Mouse (Mus musculus) left cerebral cortex, adult 8-10 months (tissue): ENCODE data around the gene Zfp786. TPM values are rescaled to one million over a fixed set of nuclear protein-coding genes. Genes with fewer than 3 reads are reported as not detected.

Source experiments
- DNase-seq, 2 experiments: peaks; one replicate each; pipeline ENCODE4 v3.0.0; 2022; ENCODE audit warnings: low spot score in 2 of 2
- total RNA-seq, 4 experiments: library from RNA; stranded (reverse); gene quantifications; 2 replicates each; pipeline ENCODE4 v1.2.4; 2022

The Zfp786 gene
- total RNA-seq, 4 experiments from 2014 or later, result 5.5 to 7.1 (median 6.1) TPM

DNA sequence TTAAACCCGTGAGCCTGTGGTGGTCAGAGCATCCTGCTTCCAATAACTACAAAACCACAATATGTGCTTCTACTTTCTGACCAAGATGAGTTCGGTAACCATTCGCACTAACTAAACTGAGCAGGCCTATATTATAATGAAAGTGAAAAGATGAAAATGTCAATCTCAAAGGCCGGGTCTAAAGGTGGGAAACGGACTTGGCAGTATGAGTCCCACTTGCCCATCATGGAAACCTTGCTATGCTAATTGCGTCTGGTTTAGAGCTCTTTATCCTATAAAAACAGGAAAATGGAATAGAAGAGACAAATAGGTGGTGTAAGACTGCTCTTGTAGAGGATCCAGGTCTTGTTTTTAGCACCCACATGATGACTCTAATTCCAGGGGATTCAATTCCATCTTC, 8.9 kb downstream of the Zfp786 start:
- DNase-seq, result no peak

DNA sequence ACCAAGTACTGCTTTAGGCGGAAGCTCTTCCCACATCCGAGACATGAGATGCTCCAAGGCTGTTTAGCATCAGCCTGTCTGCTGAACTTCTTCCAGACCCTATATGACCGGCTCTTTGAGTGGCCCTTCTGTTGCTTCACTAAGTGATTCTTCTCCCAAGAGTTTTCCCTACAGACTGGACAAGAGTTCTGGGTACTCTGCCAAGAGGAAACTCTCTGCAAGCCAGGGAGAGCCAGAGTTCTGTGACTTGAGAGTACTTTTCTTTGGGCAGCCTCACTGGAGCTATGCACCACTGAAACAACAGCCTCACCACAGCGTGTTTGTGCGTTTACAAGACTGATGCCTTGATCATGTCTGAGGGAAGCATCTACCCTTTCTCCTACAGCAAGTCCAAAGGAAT, 9.4 kb downstream of the Zfp786 start:
- DNase-seq, result no peak

DNA sequence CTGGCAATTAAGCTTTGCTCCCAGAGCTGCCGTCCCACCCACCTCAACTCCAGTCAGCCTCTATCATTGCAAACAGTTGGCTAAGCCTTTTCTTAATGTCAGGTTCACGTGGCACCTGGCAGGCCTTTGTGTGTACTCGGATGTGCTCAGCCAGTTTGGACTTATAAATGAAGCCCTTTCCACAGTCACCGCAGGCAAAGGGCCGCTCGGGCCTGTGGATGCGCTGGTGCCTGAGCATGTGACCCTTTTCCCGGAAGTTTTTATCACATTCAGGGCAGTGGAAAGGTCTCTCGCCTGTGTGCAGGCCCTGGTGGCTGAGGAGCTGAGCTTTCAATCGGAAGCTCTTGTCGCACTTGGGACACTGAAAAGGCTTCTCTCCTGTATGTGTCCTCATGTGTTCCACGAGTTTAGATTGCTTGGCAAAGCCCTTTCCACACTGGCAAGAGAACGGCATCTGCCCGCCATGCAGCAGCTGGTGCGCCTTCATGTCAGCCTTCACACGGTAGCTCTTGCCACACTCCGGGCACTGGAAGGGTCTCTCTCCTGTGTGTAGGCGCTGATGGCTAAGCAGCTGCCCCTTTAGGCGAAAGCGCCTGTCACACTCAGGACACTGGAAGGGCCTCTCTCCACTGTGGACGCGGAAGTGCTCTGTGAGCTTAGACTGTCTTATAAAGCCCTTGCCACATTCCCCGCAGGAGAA, 10.9 kb downstream of the Zfp786 start:
- no peak for DNase-seq

DNA sequence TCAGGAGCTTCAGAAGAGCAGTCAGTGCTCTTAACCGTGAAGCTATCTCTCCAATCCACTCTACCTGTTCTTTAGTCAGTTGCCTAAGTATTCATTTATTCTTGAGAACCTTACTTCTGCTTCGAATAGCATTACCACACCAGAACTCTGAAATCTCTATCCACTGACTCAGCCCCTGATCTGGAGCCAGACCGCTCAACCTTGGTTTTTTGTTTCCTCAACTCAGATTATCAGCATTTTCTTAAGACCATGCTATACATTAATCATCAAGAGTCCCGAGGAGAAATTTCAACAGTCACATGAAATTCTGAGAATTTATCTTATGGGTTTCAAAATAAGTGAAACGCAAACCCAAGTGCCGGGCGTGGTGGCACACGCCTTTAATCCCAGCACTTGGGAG, 11.9 kb downstream of the Zfp786 start:
- no peak for DNase-seq

DNA sequence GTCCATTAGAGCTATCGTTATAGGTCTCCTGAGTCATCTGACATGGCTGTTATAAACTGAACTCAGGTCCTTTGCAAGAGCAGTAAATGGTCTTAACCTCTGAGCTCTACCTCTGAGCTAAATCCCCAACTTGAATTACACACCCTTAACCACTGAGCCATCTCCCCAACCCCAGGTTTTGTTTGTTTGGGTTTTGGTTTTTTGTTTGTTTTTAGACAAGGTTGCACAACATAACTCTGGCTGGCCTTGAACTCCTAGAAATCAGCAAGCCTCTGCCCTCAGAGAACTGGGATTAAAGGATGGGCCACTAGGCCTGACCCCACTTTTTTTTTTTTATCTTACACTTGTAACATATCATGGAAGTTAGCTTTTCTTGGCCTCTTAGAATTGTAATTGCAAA, 14.5 kb downstream of the Zfp786 start:
- no peak for DNase-seq

DNA sequence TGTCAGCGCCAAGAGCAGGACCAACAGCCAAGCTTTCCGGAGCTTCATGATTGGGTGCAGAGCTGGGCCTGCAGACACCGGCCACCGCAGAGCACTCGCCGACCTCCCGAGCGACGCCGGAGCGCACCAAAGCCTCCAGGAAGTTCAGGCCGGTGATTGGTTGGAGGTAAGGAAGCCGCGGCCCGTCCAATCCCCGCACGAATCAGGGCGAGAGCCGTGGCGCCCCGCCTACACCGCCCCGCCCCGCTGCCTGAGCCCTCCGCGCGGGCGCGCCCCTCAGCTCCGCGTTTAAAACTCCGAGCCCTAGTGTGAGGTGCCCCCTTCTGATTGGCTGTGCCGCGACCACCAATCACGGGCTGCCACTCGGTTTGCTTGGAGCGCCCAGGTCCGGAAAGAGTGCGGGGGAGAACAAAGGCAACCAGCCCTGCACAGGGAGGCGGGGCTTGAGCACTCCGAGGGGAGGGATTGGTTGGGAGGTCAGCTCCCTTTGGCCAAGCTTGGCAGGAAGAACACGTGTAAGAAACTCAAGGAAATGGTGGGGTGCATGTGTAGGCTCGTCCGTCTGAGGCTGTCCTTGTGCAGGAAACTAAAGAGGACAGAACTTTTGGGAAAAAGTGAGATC, 17.3 kb downstream of the Zfp786 start, which contains the start of gene Pdia4:
Gene Pdia4 (minus strand): TSS at position 174 of the 622 bp plus-strand sequence.
- peak; percentile 95 to 97 for DNase-seq

DNA sequence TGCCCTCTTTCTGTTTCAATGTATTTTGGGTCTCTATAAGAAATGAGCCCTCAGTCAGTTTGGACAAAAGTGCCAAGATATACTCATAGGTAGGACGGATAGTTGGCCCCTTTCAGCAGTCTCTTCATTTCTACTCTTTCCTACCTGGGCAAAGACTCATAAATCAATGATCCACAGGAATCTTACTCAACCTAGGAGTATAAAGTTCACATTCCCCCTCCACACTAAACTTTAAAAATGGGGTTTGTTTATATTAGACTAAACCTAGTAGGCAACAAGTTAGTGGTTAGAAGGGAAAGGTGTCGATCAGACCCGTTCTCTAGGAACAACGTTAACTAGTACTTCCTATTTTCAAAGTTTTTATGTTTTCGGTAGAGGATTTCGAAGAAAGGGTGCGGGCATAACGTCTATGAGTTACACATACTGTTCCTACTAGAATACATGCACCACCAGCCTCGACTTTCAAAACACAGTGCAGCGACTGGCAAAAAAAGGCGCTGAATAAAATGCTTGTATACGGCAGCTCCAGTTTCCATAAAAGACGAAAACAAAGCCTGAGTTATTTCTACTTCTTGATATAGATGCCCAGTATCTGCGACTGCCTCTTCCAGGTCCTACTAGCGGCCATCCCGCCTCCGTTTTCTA, 18.3 kb downstream of the Zfp786 start:
- no peak for DNase-seq

DNA sequence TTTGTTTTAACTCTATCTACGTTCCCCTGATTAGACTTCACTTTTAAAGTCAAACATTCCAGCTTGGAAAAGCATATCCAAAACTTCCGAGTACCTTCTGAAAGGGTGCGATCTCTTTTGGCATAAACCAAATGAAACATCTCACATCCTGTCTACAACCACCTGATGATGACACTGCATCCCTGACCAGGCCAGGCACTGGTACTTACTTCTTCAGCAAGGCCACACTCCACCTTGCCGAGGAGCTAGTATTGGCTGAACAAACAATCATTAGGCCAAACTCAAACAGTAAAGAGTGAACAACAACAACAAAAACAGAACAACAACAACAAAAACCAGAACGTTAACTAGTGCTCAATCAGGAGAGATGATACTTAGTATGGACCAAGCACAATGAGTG, 19.3 kb downstream of the Zfp786 start:
- DNase-seq, result no peak

DNA sequence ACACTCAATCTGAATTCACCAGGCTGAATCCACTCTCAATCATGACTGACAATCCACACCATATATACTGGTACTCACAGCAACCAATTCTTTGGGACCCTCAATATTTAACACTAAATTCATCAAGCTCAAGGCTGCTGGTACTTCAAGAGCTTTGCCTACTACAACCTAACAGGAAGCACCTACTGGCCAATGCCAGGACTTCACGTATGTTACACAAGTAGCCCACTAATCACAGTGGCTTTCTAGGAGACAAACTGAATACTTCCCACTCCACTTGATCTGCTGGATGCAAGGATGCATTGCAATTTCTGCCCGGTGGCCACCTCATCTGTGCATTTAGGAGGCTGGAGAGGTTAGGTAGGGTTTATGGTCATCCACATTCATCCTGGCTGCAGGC, 20.5 kb downstream of the Zfp786 start:
- no peak for DNase-seq

DNA sequence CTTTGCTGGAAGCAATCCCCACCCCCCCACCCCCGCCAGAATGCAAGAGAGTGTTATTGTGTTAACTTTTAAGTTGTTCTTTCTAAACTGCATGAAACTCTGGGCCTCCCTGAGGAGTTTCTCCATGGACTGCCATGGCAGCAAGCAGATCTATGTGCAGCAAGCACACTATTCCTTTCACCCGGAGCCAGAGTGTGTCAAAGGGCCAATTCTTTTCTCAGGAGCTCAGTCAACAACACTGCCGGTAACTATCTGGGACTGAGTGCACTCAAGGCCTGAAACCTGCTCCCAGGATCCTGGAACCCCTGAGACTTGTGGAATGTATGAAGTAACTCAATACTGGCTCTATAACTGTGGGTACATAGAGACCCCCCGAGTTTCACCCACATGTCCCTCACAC, 21.6 kb downstream of the Zfp786 start:
- no peak for DNase-seq

DNA sequence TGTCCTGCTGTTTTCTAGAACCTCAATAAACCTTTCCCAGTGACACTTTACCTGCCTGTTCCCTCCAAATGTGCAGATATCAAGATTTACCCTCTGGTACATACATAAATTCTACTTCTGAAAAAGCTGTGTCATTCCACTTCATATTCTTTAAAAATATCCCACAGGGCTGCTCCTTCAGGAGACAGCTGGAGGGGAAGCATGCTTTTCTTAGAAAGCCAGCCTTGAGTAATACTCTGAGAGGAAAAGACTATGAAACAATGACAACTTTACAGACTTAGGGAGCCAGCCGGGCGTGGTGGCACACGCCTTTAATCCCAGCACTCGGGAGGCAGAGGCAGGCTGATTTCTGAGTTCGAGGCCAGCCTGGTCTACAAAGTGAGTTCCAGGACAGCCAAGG, 22.1 kb downstream of the Zfp786 start:
- no peak for DNase-seq

DNA sequence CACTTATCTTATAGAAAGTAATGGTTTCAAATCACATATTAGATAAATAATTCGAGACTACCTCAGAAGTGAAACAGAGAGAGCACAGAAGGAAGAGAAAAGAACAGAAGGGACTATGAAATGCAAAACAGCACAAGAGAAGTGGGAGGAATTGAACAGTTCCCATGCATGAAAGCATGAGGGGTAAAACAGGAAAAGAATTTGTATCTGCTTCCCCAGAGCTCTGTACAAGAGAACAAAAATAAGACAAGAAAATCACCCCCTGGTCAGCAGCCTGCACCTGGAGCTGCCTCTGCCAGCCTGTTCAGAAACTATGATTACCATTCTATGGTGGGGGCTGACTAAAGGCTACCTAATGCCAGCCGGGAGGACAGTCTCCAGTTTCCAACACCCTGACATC, 23.2 kb downstream of the Zfp786 start:
- DNase-seq, result no peak

DNA sequence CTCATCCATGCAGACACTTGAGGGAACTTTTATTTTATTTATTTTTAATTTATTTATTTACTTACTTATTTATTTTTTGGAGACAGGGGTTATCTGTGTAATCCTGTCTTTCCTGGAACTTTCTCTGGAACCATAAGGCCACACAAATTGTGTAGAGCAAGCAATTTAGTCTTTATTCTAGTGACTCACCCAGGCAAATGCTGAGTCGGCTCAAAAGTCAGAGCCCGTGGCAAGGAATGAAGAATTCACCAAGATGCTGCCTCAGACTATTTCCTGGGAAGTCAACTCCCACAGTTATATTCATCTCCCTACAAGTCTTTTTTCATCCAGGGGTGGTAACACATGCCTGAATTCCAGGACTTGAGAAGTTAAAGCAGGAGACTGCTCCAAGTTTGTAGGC, 25.1 kb downstream of the Zfp786 start:
- no peak for DNase-seq

DNA sequence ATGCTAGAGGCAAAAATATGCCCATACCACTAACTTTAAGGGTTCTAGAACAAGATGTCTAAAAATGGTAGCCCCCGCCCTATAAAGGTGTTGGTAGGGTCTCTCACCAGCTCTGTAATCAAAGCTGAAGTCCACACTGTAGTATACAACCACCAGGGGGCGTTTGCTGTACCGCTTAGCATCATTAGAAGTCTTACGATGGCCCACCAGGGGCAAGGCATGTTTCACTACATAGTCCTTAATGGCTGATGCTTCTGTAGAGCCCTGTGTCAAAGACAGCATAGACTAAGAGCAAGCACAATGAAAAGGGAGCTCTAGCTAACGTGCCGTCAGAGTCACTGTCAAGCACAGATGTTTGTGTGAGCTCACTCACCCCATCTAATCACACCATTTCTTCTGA, 31.6 kb downstream of the Zfp786 start:
- DNase-seq, result no peak

DNA sequence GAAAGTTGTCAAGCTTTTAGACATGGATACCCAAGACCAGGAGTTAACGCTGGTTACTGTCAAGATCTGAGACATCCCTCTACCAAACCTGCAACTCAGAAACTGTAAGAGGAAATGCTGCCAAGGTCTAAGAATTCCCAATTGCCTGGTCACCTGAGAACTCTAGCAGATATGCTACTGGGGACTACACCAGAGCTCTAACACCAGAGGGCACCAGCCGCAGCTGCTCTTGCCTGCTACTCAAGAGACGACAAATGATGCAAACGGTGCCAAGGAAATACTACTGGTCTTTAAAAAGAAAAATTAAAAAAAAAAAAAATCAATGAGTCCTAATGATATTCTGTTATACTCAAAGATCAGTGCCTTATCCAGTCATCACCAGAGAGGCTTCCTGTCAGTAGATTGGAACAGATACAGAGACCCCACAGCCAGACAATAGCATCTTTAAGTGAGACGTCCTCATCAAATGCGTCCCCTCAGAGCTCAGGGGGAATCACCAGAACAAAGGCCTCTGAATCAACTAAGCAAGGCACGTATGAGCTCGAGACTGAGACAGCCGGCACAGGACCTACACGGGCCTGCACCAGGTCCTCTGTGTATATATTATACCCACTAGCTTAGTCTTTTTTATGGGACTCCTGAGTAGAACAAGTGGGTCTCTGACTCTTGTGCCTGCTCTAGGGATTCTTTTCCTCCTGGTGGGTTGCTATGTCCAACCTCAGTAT, 36.4 kb downstream of the Zfp786 start:
- DNase-seq, result no peak

DNA sequence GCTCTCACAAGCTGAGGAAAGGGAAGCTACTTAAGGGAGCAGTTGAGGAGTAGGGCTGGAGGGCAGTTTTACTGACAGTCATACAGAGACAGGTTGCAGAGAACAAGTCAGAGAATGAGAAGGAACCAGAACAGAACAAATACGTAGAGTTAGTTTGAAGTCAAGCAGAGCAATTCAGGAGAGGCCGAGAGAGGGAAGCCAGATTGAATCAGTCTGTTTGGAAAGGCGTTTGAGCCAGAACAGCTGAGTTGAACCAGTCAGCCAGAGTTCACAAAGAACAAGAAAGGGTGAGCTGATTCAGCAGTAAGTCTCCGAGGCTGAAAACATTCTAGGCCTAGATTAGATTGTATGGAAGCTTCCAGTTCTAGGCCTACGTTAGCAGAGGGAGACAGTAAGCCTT, 37.4 kb downstream of the Zfp786 start:
- no peak for DNase-seq

DNA sequence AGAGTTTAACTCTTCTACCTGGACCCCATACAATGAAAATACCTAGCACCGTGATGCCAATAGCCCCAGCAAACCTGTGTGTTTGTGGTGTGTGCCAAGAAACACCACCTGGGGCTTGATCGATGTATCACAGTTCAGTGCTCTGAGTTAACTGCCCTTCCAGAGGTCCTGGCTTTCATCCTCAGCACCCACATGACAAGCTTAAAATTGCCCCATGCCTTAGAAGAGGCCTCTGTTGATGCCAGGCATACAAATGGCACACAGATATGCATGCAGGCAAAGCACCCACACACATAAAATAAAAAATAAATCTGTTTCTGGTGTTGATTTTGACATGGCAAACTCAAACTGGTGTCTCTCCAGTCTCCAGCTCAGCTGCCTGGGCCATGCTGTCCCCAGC, 38.1 kb downstream of the Zfp786 start:
- no peak for DNase-seq

DNA sequence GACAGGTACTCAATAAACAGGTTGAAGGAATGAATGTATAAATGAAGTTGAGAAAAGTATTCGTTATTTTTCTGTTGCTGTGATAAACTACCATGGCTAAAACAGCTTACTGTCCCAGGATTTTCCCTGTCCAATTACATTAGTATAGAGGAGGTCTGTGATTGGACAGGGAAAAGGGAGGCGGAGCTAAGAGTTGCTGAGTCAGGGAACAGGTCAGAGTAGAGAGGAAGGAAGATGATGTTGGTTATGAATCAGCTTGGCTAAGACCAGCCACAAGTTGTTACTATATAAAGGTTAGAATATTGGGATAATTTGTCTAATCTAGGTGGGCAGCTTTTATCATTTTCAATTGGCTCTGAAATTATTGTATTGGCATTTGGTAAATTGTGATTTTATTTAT, 39.9 kb downstream of the Zfp786 start:
- no peak for DNase-seq

DNA sequence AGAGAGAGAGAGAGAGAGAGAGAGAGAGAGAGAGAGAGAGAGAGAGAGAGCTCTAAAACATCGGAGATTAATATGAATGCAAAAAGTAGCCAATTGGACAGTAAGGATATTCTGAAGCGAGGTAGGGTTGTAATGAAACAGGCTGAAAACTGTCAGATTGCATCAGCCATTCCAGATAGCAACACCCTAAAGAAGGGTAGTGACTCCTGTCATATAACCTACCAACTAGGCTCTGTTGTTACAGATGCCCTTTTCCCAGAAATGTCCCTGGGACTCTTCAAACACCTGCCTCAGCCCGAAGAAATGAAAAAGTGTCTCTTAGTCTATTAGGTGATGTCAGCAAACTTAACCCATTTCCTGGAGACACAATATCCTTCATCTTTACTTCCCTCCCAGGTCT, 41.8 kb downstream of the Zfp786 start:
- DNase-seq, result no peak

DNA sequence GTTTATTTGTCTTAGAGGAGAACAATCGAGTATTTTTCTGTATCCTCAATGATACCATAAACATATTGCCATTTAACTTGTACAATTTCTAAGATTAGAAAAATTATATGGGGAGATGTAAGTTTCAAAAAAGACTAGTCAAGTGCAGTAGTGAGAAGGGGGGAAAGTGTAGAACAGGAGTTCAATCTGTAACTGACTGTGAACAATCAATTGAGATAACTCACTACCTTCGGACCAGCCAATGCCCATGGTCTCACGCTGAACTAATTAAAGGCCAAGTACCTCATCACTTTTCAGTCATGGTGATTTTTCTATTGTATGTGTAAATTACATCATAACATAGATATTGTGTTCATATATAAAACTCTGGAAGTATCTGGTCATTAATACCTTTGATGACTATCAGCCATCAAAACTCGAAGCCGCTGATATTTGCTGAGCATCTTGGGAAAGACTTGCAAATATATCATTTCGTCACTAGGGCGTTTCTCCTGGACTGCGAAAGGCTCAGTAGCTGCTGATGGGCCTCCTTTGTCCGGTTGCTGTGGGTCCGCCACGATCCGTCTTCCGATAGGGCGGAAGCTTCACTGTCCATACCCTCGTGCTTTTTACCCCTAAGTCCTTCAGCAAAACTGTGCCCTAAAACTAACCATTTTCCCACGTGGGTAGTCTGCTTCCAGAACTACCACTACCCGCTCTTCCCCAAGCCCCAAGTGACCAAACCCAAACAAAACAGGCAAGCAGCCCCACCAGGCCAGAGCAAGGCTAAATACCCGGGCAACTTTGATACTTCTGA, 42.5 kb downstream of the Zfp786 start:
- DNase-seq, result peak; percentile 84

DNA sequence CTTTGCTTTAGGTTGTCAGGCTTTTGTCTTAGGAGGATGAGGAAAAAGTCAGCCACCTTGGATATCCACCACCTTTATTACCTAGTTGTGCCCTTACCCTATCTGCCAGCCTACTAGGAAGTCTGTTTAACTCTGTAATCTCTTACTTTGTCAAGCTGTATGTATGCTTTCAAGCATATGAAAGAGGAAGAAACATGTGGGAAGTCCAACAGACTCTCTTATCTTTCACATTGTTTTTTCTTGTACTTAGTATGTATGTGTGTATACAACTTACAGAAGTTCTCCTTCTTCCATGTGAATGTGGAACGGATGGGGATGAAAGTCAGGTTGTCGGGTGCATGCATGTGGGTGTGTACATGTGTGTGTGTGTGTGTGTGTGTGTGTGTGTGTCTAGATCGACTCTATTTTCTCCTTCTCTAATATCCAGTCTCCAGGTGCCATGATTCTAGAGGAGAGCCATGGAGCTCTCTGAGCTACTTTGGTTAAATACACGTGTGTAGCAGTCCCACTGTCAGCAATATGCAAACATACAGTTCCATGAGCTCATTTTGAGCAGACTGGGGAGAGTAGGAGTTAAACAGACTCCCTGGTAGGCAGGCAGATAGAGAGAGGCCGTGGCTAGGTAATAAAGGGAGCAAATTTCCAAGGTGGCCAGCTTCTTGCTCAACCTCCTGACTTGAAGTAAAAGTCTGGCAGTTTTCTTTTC, 45.8 kb downstream of the Zfp786 start:
- DNase-seq, result no peak
